Mouse (Mus musculus) thymus, postnatal 0 days (tissue): ENCODE measurements at regions not wholly inside any gene's neighbourhood (a gene's known extent, or its start where the extent isn't known, plus 50 kb on each side); places are given as distances from the start of the nearest gene placed in this dataset.

Source experiments
- DNase-seq: peaks from one replicate; pipeline ENCODE4 v3.0.0-alpha.2; 2015; ENCODE audit warnings: low spot score

DNA sequence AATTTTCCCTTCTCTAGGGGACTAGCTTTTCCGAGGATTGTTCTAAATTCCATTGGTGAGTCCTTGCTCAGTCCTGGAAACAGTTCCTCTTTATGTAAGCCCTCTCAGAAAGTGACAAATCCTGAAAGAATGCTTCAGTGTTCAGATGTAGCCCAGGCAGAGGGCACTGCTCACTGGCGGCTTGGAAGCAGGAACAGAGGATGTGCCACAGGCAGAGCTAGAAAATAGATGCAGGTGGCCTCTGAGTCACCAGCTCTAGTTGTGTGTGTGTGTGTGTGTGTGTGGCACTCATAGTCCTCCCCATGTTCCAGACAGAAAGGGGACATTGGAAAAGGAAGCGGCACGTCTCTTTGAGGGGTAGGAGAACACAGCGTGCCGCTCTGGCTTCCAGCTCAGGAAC, 52.5 kb upstream of the Ampd3 start:
- no peak for DNase-seq

DNA sequence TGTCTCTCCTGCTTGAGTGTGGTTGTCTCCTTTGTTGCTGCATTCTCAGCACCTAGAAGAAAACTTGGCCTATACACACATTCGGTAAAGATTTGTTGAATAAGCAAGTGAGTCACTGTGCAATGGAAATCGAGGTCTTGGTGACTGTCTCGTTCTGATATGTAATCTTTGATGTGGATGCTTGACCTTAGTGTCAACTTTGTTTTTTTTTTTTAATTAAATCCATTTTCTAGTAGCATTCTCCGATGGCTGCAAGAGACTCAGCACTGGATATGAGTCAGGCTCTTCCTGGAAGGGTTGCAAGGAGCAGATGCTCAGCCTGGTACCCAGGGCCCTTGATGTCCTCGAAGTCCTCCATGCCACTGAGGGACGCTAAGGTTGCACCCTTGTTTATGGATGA, 50.9 kb upstream of the Ampd3 start:
- no peak for DNase-seq
